Mouse (Mus musculus) cerebral cortex, adult 2 months (tissue): ENCODE data around the gene 1700023F06Rik.

Experiments used
- WGBS: fragments of 180-500 bp; shearing (Covaris S2); methylation state at CpG from one replicate; pipeline ENCODE4 v1.1.7; 2018; 5-methylcytosine and 5-hydroxymethylcytosine counted together

1700023F06Rik gene

DNA sequence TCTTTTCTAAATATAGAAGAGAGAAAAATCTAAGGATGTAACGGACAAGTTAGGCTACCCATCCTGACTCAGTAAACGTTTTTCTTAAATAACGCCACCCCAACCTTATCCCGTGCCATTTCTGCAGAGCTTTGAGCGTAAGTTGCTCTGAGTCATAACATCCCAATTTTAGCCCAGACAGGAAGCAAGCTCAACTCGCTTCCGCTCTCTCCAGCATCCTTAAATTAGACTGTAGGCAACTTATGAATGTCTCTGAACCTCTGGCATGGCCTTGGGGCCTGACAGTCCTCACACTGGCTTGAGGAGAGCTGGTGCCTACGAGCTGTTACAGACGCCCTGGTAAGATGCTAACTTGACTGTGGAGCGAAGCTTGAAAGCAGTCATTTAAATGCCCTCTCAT is 15.1 kb upstream of the 1700023F06Rik start:
- WGBS, result 36% methylated on average over 10 of the region's 10 CpGs

DNA sequence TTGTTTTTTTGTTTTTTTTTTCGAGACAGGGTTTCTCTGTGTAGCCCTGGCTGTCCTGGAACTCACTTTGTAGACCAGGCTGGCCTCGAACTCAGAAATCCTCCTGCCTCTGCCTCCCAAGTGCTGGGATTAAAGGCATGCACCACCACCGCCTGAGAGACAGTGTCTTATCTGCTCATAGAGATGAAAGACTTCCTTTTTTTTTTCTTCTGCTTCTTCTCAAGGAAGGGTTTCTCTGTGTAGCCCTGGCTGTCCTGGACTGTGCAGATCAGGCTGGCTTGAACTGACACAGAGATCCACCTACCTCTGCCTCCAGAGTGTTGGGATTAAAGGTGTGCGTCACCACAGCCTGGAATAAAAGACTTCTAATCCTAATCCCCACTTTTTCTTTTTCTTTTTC is 14.4 kb upstream of the 1700023F06Rik start:
- WGBS, result 82% methylated on average over 4 of the region's 4 CpGs

DNA sequence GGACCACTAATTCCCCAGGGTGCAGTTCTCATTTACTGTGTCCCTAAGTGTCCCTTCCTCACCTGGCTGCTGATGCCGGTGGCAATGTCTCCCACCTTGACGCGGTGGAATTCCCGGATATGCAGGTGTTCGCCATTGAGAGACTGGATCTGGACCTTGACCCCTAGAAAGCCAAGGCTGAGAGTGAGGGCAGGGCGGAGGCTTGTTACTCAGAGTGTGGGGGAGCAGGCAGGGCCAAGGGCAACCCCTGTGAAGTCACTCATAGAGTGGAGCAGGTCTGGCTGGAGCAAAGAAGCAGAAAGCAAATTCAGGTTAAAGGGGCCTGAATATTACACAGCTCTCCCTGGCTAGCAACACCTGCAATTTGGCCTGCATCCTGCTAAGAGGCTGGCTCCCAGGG is 13.1 kb upstream of the 1700023F06Rik start:
- 98% methylated on average over 6 of the region's 6 CpGs for WGBS

DNA sequence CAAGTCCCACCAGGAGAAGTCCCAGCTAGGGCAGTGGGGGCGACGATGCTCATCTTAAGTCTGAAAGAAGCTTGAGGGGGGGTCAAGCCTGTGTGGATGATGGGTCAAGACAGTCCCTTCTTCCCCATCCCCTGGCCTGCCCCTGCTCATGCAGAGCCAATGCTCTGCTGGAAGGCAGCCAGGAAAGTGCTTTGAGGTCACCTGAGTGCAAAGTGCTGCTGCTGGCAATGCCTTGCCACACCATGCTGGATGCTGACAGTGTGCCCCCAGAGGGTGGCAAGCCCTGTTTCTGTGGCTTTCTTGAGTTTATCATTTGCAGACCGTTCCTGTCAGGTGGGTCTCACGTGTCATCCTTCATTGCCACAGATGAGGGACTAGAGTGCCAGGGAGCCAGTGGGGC is 11.6 kb upstream of the 1700023F06Rik start:
- WGBS, result 81% methylated on average over 4 of the region's 4 CpGs

DNA sequence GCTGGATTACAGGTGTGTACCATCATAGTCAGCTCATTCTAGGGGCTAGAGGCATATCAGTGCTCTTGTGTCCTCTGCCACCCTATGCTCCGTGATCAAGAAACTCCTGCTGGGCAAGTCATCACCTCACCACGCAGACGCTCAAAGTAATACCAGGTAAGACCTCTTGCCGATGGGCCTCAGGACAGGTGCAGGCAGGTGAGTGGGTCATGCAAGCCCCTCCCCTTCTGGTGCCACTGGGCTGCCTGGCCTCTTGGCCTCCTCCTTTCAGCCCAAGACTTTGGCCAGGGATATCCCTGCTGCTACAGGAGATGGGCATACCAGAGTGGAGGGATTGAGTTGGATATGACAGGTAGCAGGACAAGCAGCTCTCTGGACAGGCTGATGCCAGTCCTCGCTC is 10.9 kb upstream of the 1700023F06Rik start:
- WGBS, result 81% methylated on average over 5 of the region's 5 CpGs

DNA sequence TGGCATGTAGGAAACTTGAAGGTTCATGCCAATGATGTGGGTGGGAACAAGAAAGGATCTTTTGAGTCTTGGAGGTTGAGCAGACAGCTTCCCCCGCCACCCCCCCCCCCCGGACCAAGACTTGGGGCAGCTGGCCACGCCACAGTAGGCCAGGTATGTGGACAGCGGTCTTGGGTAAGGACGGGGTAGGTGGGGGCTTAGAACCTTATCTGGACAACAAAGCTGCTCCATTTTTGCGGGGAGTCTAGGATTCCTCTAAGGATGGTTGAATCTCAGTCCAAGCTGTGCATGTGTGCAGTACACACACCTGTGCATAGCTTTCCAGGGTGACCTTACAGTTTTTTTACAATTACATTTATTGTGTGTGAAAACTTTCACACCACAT is 10.2 kb upstream of the 1700023F06Rik start:
- 14% methylated on average over 6 of the region's 6 CpGs for WGBS

DNA sequence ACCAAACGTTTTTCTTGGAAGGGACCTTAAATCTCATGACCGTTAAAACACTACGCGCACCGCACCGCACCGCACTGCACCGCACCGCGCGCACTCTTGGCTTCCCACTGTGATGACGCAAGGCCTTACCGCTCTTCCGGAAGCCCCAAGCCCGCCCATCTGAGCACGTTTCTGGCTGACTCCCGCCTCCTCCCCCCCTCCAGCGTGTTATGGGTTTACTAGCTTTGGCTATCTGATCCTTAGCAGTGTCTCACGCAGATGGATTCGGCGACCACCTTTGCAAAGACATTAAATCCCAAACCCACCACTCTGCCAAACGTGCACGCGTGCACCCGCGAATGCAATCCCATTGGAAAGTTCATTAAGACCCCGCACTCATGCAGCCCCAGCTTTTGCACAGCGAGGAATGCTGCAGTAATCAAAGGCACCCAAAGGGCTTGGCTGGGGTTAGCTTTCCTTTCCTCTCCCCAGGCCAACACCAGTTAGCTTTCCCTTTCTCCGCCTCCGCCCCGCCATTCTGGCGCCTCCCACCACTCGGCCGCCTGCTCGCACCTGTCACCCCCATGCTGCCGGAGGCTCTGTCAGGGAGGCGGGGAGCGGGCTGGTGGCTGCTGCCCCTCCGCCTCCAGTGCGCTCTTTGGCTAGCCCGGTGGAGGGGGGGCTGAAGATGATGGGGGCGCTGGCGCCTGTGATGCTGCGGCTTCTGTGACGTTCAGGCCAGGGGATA is 9.6 kb upstream of the 1700023F06Rik start, which contains the start of gene Spata32:
TSS of gene Spata32 (minus strand) at position 643 of the 727 bp plus-strand sequence.
- under 1% methylated on average over 45 of the region's 45 CpGs for WGBS

DNA sequence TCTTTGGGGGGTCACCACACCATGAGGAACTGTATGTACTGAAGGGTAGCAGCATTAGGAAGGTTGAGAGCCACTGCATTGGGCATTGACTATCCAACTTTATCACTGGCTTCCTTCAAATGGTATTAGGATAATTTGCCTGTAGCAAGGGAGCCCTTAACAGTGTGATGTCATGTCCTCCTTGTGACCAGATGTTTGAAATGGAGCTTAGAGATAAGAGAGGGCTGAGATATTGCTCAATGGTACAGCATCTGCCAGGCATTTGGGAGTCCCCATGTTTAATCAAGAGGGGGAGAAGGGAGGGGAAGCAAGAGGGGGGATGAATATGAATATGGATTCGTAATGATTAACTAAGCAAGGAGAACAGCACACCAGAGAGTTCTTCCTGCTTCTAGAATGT is 7.0 kb upstream of the 1700023F06Rik start:
- 97% methylated on average over 1 of the region's 1 CpGs for WGBS

DNA sequence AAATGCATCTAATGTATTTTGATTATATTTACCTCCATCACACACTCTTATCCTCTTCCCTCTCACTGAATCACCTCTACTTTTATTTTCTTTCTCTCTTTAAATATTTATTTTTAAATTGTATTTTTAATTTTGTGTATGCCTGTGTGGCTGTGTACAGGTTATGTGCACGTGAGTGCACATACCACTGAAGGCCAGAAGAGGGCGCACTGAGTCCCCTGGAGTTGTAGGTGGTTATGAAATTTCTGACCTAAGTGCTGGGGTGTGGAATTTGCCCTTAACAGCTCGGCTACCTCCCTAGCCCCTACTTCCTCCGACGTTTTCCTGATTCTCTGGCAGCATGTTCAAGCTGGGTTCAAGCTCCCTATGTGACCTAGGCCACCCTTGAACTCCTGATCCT is 5.4 kb upstream of the 1700023F06Rik start:
- WGBS, result 92% methylated on average over 5 of the region's 5 CpGs

DNA sequence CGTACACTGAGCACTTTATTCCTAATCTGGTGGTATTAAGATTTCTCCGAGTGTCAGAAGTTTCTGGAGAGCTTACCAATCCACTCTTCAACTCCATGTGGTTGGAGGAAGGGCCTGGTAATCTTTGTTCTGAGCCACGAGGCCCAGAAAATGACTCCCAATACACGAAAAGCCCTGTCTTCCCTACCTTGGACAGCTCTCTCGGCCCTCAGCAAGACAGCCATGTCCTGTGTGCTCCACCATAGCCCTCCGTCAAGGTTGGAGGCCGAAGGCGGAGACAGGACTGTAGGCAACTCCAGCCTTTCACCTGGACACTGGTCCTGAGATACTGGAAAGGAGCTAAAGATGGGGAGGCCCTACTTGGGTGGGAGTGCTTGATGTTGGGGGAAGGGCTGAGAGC is 1.9 kb upstream of the 1700023F06Rik start:
- 85% methylated on average over 8 of the region's 8 CpGs for WGBS

DNA sequence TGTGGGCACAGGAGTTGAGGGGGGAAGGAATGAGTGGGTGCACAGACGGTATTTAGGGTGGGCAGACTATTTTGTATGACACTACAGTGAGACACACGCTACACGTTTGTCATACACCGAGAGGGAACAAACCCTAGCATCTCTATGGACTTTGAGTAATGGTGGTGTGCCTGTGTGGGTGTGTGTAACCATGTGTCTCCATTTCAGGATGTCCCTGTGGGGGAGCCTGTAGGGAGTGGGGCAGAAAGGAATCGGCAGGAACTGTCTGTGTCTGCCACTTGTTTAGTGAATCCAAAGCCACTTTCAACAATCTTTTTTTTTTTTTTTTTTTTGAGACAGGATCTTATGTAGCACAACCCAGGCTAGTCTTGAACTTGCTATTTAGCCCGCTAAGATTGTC is 2.2 kb downstream of the 1700023F06Rik start:
- 71% methylated on average over 6 of the region's 6 CpGs for WGBS

DNA sequence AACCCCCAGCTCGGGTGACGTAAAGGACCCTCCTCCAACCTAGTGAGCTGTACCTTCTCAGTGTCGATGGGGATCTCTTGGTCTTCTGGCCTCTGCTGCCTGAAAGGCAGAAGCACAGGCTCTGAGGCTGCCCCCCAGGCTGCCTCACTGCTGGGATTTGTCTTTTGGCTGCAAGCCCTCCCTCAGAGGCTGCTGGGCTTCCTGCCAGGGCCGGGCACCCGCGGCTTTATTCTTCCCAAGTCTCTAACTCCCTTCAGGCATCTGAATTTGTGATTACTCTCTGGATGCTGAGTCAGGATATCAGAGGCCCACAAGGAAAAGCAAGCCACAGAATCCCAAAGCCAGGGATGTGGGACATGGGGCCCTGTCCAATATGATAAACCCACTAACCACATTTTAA is 6.7 kb downstream of the 1700023F06Rik start:
- WGBS, result 16% methylated on average over 6 of the region's 6 CpGs

DNA sequence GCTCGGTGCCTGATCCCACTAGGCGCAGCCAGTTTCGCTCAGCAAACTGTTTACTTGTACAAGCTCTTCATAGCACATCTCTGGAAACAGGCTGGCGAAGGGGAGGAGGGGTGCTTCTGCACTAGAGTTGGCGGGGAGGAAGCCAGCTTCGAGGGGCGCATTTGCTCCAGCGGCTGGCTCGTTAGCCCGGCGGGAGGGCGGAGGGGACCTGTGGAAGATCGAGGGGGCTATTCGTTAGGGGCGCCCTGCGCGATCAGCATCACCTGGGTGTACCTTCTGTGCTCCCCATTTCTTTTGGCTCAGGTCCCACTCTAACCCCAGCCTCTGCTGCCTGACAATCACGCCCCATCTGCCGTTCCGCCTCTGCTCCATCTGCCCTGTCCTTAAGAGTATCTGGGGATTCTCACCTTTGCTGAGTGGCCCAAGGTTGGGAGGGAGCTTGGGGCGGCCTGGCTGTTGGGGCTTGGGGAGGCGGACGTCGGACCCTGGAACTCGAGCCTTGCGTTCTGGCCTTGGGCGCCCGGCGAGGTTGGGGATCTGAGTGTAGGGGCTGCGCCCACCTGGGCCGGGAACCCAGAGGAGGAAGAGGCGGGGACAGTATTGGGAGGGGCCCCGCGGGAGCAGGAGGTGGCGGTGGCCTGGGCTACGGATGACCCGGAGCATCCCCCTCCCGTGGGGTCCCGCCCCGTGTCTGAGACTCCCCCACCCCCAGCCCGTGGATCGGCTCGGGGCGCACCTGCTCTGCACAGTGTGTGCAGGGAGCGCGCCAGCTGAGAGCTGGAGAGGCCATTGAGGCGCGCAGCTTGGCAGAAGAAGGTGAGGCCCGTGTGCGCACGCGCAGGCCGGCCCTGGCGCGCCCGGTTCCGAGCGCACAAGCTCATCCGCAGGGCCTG is 9.2 kb downstream of the 1700023F06Rik start:
- WGBS, result 7% methylated on average over 59 of the region's 59 CpGs

DNA sequence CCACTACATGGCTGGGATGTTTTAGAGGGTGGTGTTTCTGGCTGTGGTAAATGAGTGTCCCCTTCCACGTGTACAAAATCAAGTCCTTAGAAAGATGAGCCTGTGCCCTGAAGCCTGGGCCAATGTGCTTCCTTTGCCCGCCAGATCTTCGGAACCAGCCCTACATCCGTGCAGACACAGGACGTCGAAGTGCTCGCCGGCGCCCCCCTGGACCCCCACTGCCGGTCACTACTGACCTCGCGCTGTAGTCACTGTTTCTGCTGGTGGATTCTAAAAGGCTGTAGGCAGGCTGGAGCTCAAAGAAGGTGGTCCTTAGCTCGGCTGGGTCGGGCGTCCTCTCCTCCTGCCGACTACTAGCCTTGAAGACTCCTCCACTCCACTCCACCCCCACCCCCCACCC is 10.0 kb downstream of the 1700023F06Rik start:
- 13% methylated on average over 16 of the region's 16 CpGs for WGBS

DNA sequence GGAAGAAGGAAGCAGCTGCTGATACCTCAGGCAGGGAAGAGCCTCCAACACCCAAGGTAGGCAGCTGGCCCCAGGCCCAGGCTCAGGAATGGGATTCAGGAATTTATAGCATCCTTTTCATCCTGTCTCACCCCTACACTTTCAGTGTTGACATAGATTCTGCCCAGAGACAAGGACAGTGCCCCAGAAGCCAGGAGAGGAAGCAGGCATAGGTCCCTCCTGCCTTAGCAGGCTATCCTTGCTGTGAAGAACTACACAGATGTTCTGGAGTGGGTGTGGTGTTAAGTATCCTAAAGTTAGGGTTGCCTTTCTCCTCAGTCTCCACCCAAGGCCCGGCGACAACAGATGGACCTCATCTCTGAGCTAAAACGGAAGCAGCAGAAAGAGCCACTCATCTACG is 11.0 kb downstream of the 1700023F06Rik start:
- 50% methylated on average over 4 of the region's 4 CpGs for whole genome bisulfite sequencing

DNA sequence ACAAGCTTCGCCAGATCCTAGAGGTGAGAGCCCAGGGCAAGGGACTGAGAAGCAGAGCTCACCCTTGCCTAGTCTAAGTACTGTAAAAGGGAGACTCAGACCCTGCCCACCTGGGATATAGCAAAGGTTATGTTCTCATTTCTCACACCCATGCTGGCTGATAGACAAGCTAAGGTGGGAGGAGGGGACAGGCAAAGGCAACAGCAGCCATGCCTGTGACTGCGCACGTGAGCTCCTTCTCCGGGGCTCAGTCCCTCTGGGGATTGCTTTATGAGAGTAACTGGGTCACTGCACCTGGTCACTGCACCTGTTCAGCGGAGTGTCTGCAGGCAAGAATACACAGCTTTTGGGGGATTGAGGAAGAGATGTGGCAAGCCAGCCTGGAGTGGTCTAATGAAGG is 12.7 kb downstream of the 1700023F06Rik start:
- 69% methylated on average over 5 of the region's 5 CpGs for WGBS

DNA sequence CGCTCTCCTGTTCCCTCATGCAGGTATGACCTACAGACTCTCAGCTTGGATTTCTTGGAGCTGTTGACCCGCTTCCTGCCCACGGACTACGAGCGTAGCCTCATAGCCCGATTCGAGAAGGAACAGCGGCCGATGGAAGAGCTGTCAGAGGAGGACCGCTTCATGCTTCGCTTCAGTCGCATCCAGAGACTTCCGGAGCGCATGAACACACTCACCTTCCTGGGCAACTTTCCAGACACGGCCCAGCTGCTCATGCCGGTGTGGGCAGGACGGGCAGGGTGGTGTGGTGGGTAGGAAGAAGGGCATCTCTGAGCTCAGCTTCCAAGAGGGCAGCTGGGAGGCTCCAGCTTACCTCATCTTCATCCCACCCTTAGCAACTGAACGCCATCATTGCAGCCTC is 13.1 kb downstream of the 1700023F06Rik start:
- 68% methylated on average over 18 of the region's 18 CpGs for WGBS

DNA sequence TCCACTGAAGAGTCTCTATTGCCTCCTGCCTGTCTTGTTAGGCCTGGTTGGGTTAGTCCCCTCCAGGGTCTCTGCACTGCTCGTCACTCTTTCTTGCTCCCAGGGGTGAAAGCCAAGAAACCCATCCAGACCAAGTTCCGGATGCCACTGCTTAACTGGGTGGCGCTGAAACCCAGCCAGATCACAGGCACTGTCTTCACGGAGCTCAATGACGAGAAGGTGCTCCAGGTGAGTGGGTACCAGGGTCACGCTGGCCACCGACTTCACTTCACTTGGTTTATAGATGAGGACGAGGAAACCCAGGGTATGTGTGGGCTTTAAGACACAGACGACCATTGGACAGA is 14.6 kb downstream of the 1700023F06Rik start:
- 35% methylated on average over 9 of the region's 9 CpGs for WGBS

DNA sequence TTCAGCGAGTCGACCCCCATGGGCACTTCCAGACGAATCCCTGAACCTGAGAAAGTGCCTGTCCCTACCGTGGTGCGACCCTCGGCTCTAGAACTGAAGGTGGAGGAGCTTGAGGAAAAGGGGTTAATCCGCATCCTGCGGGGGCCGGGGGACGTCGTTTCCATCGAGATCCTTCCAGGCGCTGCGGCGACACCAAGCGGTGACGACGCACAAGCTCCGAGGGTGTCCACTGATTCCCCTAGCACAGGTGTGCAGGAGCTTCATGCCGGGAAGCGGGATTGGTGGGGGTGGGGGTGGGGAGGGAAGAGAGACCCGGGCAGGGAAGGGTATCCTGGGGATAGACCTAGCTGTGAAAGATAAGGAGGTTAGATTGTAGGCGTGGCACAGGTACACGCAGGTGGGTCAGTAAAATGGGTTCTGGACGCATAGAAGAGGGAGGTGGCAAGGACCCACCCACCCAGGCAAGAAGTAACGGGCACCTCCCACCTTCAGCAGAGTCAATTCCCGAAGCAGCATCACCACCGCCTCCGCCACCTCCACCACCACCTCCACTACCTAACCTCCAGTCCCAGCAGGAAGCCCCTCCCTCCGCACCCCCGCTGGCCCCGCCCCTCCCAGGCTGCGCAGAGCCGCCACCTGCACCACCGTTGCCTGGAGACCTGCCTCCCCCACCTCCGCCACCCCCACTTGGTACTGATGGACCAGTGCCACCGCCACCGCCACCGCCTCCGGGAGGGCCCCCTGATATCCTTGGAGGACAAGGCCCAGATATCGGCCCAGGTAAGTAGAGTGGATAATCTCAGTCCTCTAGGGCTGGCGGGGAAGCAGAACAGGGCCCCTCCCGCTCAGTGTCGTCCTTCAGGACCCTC is 15.2 kb downstream of the 1700023F06Rik start:
- 20% methylated on average over 44 of the region's 44 CpGs for WGBS

DNA sequence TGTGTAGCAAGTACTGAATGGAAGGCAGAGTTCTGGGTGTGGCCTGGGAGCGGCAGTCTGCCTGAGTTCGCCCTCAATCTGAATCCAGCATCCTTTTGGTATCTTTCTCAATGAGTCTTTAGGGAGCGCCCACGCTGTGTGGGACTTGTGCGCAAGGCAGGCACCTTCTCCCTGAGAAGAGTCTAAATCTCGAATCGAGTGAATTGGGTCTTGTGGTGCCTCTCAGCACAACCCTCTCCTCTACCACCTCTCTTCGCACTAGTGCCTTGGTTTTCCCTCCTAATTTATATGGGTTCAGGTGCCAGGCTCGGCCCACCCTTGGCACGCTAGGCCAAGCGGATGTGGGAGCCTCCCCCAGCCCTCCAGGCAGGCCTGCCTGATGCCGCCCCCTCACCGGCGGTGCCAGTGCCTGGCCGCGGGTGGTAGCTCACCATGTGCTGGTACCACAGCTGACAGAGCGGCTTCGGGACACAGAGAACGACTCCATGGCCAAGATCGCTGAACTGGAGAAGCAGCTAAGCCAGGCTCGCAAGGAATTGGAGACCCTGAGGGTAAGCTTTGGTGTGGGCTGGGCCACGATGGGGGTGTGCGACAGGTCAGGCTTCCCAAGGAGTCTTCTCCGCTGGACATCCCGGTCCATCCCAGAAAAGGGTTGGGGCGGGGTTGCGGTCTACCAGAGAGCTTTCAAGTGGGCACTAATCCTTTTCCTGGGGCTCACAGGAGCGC is 16.0 kb downstream of the 1700023F06Rik start:
- WGBS, result 18% methylated on average over 28 of the region's 28 CpGs

DNA sequence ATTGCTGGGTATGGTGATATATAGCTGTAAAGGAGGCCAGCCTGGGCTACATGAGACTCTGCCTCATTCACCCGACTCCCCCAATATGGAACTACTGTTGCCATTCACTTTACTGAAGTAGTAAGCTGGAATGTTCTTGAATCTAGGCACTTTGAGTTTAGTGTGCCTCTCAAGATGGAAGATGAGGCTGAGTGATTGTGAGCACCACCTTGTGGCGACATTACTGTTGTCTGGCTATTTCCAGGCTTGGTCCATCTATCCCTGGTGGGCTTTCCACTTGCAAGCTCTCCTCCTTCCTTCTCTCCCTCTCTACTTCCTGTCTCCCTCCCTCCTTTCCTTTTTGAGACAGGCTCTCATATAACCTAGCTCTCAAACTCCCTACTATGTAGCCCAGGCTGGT is 23.5 kb downstream of the 1700023F06Rik start:
- WGBS, result 38% methylated on average over 2 of the region's 2 CpGs
